Mouse (Mus musculus): Measurements from ENCODE around the gene A1cf. TPM values are rescaled to one million over a fixed set of nuclear protein-coding genes. Genes with fewer than 3 reads are reported as not detected.

The A1cf gene
- polyA plus RNA-seq, 1 experiment from 2014 or later: not detected

DNA sequence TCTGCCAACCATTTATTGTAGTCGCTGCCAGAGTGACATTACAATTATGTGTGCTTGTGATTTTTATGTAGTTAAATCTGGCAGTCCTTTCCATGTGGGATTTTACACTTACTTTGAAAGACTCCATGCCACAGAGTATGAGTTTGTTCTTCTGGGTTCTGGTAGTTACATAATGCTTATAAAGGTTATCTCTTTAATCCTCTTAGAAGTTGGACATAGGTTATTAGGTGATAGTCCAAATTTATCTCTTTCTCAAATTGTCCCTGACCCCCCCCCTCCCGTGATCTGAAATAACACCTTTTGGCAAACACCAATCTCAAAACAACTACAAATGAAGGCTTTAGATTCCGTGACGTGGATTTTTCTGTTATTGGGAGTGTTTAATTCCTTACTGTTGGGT, 16.0 kb downstream of the A1cf start:
- ATAC-seq (ENCODE audit: low FRiP score, low TSS enrichment) (no peak), DNase-seq (no peak)
- Histone ChIP-seq H3K9ac (replicated peaks; ENCODE audit: low read length) (no peak overlapping the region), H3K36me3 (ENCODE audit: control insufficient read depth, insufficient read depth, low read length) (no peaks in the 10 kb centered on the region), H3K4me2 (ENCODE audit: low read length) (no peak overlapping the region), H3K9me3 (ENCODE audit: control insufficient read depth, low read length) (no peaks in the 10 kb centered on the region), H3K4me1 (ENCODE audit: control insufficient read depth, insufficient read depth, low read length) (no peaks in the 10 kb centered on the region), H3K4me3 (replicated peaks; ENCODE audit: low read depth, low read length) (no peak overlapping the region), H3K27ac (replicated peaks; ENCODE audit: low read depth, low read length) (no peak overlapping the region), H3K27me3 (ENCODE audit: control insufficient read depth, insufficient read depth, low read length) (no peaks in the 10 kb centered on the region)
- 84% methylated on average over 4 of the region's 4 CpGs for WGBS

DNA sequence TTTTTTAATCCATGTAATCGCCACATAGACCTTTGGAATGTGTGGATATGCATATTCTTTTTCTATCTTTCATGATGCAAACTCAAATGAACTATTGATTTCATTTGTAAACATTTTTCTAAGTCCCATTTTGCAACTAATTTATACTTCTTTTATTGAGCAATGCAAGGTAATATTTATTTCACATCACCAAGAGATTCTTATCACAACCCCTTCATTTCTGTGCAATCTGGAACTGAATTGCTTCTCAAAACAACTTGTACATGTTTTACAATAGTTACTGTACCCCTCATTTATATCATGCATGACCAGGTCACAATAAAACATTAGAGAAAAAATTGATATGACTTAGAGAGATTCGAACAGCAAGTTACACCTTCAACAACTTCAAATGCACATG, 18.7 kb downstream of the A1cf start:
- H3K4me3 ChIP-seq (replicated peaks; ENCODE audit: low read depth, low read length): no peak overlapping the region
- 94% methylated on average over 2 of the region's 2 CpGs for WGBS
- no peak for ATAC-seq (ENCODE audit: low FRiP score, low TSS enrichment)

DNA sequence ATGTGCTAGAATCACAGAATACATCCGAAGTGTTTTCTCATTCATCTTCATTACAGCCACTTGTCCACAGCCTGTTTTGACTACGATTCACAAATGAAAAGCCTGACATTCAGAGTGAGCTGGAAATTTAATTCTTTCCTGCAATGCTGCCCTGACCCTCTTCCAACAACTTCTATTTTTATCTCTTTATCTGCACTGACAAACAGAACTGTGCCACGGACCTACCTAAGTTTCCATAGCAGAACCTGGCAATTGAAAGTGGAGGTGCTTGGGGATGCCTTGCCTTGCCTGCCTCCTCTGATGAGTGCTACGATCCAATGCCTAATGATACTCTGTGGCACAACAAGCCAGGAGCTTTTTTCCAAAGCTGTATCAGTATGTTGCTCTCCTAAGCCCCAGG, 21.4 kb downstream of the A1cf start:
- Histone ChIP-seq H3K4me1 (ENCODE audit: control insufficient read depth, insufficient read depth, low read length) (no peaks in the 10 kb centered on the region), H3K36me3 (ENCODE audit: control insufficient read depth, insufficient read depth, low read length) (no peaks in the 10 kb centered on the region), H3K27ac (replicated peaks; ENCODE audit: low read depth, low read length) (no peak overlapping the region), H3K9me3 (ENCODE audit: control insufficient read depth, low read length) (no peaks in the 10 kb centered on the region), H3K9ac (replicated peaks; ENCODE audit: low read length) (no peak overlapping the region), H3K27me3 (ENCODE audit: control insufficient read depth, insufficient read depth, low read length) (no peaks in the 10 kb centered on the region), H3K4me3 (replicated peaks; ENCODE audit: low read depth, low read length) (no peak overlapping the region), H3K4me2 (ENCODE audit: low read length) (no peak overlapping the region)
- 86% methylated on average over 4 of the region's 4 CpGs for WGBS
- DNase-seq (no peak), ATAC-seq (ENCODE audit: low FRiP score, low TSS enrichment) (no peak)

More for the DNA sequence above, 18.7 kb downstream of the A1cf start:
- no peak for DNase-seq
- H3K4me1 ChIP-seq (ENCODE audit: control insufficient read depth, insufficient read depth, low read length): no peaks in the 10 kb centered on the region
- no peaks in the 10 kb centered on the region for H3K36me3 ChIP-seq (ENCODE audit: control insufficient read depth, insufficient read depth, low read length)
- no peaks in the 10 kb centered on the region for H3K9me3 ChIP-seq (ENCODE audit: control insufficient read depth, low read length)
- no peak overlapping the region for H3K9ac ChIP-seq (replicated peaks; ENCODE audit: low read length)
- H3K27me3 ChIP-seq (ENCODE audit: control insufficient read depth, insufficient read depth, low read length): no peaks in the 10 kb centered on the region
- no peak overlapping the region for H3K4me2 ChIP-seq (ENCODE audit: low read length)
- no peak overlapping the region for H3K27ac ChIP-seq (replicated peaks; ENCODE audit: low read depth, low read length)

DNA sequence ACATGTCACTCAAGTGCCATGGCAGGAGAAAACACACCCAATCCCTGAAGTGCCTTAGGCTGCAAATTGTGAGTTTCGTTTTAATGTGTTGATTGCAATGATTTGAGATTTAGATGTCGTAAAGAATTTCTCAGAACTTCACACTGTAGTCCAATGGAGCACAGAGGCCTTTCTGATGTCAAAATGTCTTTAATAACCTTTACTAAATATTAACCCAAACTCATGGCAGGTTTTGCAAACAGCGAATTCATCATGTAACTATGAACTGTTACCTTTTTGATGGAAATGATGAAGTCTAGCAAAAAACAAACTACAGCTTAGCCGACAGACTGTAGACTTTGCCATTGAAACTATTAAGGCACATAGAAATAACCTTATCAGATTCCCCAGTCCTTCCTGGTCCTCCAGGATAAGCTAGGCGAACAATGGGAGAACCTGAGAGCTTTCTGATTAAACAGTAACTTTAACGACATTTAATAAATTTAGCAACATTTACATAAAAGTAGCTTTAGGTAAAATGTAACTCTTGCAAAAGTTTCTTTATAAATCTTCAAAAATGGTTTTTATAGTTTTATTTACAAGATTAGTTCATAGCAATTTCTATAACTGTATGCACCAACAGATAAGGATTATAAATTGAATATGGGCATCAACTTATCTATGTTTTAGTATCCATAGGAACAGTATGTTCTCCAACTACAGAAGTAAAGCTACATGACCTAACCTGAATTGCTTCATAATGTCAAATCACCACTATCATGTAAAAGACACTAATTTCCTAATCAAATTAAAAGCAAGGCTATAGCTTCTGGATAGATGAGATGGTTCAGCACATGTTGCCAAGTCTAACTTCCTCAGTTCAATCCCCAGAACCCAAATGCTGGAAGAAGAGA, 22.7 kb downstream of the A1cf start:
- Histone ChIP-seq H3K4me2 (ENCODE audit: low read length) (no peak overlapping the region), H3K36me3 (ENCODE audit: control insufficient read depth, insufficient read depth, low read length) (no peaks in the 10 kb centered on the region), H3K9ac (replicated peaks; ENCODE audit: low read length) (no peak overlapping the region), H3K9me3 (ENCODE audit: control insufficient read depth, low read length) (no peaks in the 10 kb centered on the region), H3K4me3 (replicated peaks; ENCODE audit: low read depth, low read length) (no peak overlapping the region), H3K27ac (replicated peaks; ENCODE audit: low read depth, low read length) (no peak overlapping the region), H3K4me1 (ENCODE audit: control insufficient read depth, insufficient read depth, low read length) (no peaks in the 10 kb centered on the region), H3K27me3 (ENCODE audit: control insufficient read depth, insufficient read depth, low read length) (no peaks in the 10 kb centered on the region)
- ATAC-seq (ENCODE audit: low FRiP score, low TSS enrichment) (no peak), DNase-seq (no peak)
- 91% methylated on average over 6 of the region's 6 CpGs for WGBS

DNA sequence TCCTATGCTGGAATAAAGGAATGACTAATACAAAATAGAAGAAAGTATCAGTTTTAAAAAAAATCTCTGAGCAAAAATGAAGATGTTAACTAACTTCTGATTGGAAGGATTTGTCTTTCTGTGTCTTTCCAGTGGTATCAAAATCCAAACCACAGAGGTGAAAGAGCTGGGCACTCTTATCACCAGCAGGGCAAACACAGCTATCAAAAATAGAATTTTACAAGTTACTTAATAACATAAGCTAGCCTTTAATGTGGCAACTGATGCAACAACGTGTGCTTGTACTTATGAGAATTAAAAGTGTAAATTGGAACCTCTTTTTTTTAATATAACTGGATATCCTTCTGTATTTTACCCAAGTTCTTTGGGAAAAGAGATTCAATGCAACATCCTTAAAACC, 27.4 kb downstream of the A1cf start:
- no peak overlapping the region for H3K4me2 ChIP-seq (ENCODE audit: low read length)
- no peak for DNase-seq
- no peak overlapping the region for H3K27ac ChIP-seq (replicated peaks; ENCODE audit: low read depth, low read length)
- no peak overlapping the region for H3K9ac ChIP-seq (replicated peaks; ENCODE audit: low read length)
- H3K27me3 ChIP-seq (ENCODE audit: control insufficient read depth, insufficient read depth, low read length): no peaks in the 10 kb centered on the region
- no peaks in the 10 kb centered on the region for H3K4me1 ChIP-seq (ENCODE audit: control insufficient read depth, insufficient read depth, low read length)
- H3K9me3 ChIP-seq (ENCODE audit: control insufficient read depth, low read length): no peaks in the 10 kb centered on the region
- ATAC-seq (ENCODE audit: low FRiP score, low TSS enrichment): no peak
- H3K36me3 ChIP-seq (ENCODE audit: control insufficient read depth, insufficient read depth, low read length): no peaks in the 10 kb centered on the region
- WGBS: 80% methylated on average over 1 of the region's 1 CpGs
- H3K4me3 ChIP-seq (replicated peaks; ENCODE audit: low read depth, low read length): no peak overlapping the region

DNA sequence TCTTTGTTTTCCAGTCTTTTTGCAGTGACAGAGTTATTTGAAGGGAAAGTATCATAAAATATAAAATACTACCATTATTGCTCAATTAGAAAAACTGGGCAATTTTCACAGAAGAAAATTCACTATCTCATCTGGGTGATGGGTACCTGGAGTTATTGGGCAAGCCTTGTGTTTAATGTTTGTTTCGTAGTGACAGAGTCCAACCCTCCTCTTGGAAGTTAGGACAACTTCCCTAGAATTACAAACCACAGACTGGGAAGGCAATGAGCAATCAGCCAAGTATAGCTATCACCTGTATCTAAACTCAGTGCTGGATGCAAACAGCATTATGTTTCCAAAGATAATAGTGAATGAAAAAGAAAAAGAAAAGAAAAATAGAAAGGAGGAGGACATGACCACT, 28.1 kb downstream of the A1cf start:
- Histone ChIP-seq H3K36me3 (ENCODE audit: control insufficient read depth, insufficient read depth, low read length) (no peaks in the 10 kb centered on the region), H3K4me1 (ENCODE audit: control insufficient read depth, insufficient read depth, low read length) (no peaks in the 10 kb centered on the region), H3K27me3 (ENCODE audit: control insufficient read depth, insufficient read depth, low read length) (no peaks in the 10 kb centered on the region), H3K9me3 (ENCODE audit: control insufficient read depth, low read length) (no peaks in the 10 kb centered on the region), H3K4me2 (ENCODE audit: low read length) (no peak overlapping the region), H3K9ac (replicated peaks; ENCODE audit: low read length) (no peak overlapping the region), H3K4me3 (replicated peaks; ENCODE audit: low read depth, low read length) (no peak overlapping the region), H3K27ac (replicated peaks; ENCODE audit: low read depth, low read length) (no peak overlapping the region)
- ATAC-seq (ENCODE audit: low FRiP score, low TSS enrichment) (no peak), DNase-seq (no peak)
- WGBS: 81% methylated on average over 1 of the region's 1 CpGs

DNA sequence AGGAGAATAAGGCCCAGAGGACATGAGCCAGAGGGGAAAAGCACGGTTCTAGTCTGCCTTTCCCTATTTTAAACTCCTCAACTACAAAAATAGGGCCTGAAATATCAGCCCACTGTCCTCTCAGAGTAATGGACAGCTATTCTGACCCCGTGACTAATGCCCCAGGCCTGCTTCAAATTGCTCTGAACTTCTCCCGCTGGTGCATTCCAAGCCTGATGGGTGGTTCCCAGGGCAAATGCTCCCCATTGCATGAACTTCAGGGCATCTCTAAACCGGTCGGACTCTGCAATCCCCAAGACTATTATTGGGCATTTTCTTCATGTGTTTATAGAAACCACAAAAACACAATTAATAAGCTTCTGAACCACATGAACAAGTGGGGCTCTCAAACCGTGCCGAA, 37.1 kb downstream of the A1cf start:
- H3K27ac ChIP-seq (replicated peaks; ENCODE audit: low read depth, low read length): no peak overlapping the region
- H3K36me3 ChIP-seq (ENCODE audit: control insufficient read depth, insufficient read depth, low read length): no peaks in the 10 kb centered on the region
- no peak overlapping the region for H3K4me2 ChIP-seq (ENCODE audit: low read length)
- H3K27me3 ChIP-seq (ENCODE audit: control insufficient read depth, insufficient read depth, low read length): no peaks in the 10 kb centered on the region
- H3K9me3 ChIP-seq (ENCODE audit: control insufficient read depth, low read length): no peaks in the 10 kb centered on the region
- DNase-seq (no peak), ATAC-seq (ENCODE audit: low FRiP score, low TSS enrichment) (no peak)
- WGBS: 62% methylated on average over 7 of the region's 7 CpGs
- H3K4me1 ChIP-seq (ENCODE audit: control insufficient read depth, insufficient read depth, low read length): no peaks in the 10 kb centered on the region
- H3K9ac ChIP-seq (replicated peaks; ENCODE audit: low read length): no peak overlapping the region
- no peak overlapping the region for H3K4me3 ChIP-seq (replicated peaks; ENCODE audit: low read depth, low read length)

DNA sequence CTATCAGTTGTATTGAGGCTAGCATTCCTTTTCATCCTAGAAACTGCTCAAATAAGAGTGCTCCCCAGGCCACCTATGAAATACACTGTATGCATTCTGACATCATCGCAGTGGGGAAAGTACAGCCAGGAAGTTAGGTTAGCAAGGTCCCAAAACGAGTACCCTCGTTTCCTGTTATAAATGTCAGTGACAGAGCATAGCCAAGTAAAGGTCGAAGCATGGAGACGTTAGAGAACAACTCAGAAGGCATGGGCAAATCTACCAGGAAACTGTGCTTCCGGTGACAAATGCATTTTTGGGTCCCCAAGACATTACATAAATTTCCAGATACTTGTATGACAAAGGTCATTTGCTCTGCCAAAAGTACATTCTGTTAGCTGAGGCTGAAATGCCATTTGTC, 41.9 kb downstream of the A1cf start:
- H3K9me3 ChIP-seq (ENCODE audit: control insufficient read depth, low read length): no peaks in the 10 kb centered on the region
- ATAC-seq (ENCODE audit: low FRiP score, low TSS enrichment) (no peak), DNase-seq (no peak)
- H3K27me3 ChIP-seq (ENCODE audit: control insufficient read depth, insufficient read depth, low read length): no peaks in the 10 kb centered on the region
- no peak overlapping the region for H3K4me3 ChIP-seq (replicated peaks; ENCODE audit: low read depth, low read length)
- no peak overlapping the region for H3K9ac ChIP-seq (replicated peaks; ENCODE audit: low read length)
- 90% methylated on average over 6 of the region's 6 CpGs for WGBS
- H3K36me3 ChIP-seq (ENCODE audit: control insufficient read depth, insufficient read depth, low read length): no peaks in the 10 kb centered on the region
- no peaks in the 10 kb centered on the region for H3K4me1 ChIP-seq (ENCODE audit: control insufficient read depth, insufficient read depth, low read length)
- no peak overlapping the region for H3K27ac ChIP-seq (replicated peaks; ENCODE audit: low read depth, low read length)
- H3K4me2 ChIP-seq (ENCODE audit: low read length): no peak overlapping the region

DNA sequence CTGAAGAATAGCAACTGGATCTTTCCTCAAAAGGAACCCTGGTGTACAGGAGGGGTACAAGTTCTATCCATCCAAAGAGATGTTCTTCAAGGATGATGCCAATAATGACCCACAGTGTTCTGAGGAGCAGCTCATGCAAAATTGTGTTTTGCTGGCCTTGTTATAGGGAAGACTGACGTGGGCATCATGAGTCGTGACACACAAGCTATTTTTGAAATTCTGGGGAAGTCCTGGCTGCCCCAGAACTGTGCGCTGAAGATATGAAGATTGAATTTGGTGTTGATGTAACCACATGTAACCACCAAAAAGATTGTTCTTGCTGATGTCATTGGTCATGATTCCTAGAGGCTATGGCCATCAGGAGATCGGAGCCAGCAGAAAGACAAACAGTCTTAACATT, 45.4 kb downstream of the A1cf start:
- no peaks in the 10 kb centered on the region for H3K9me3 ChIP-seq (ENCODE audit: control insufficient read depth, low read length)

More for the DNA sequence above, 45.4 kb downstream of the A1cf start:
- no peak overlapping the region for H3K9ac ChIP-seq (replicated peaks; ENCODE audit: low read length)
- H3K36me3 ChIP-seq (ENCODE audit: control insufficient read depth, insufficient read depth, low read length): no peaks in the 10 kb centered on the region
- no peak for ATAC-seq (ENCODE audit: low FRiP score, low TSS enrichment)
- H3K27me3 ChIP-seq (ENCODE audit: control insufficient read depth, insufficient read depth, low read length): no peaks in the 10 kb centered on the region
- 95% methylated on average over 4 of the region's 4 CpGs for WGBS
- no peak overlapping the region for H3K4me2 ChIP-seq (ENCODE audit: low read length)
- no peak overlapping the region for H3K4me3 ChIP-seq (replicated peaks; ENCODE audit: low read depth, low read length)
- H3K4me1 ChIP-seq (ENCODE audit: control insufficient read depth, insufficient read depth, low read length): no peaks in the 10 kb centered on the region
- H3K27ac ChIP-seq (replicated peaks; ENCODE audit: low read depth, low read length): no peak overlapping the region
- no peak for DNase-seq
